Mouse (Mus musculus) neural tube, embryonic 11.5 days (tissue): ENCODE results near the gene 4930442H23Rik. TPM values are rescaled to one million over a fixed set of nuclear protein-coding genes. Genes with fewer than 3 reads are reported as not detected.

Source experiments
- ATAC-seq: fragments of 200-750 bp; cut with Nextera tagmentation; 2 replicates; pipeline ENCODE4 v1.8.0; 2017; ENCODE audit warnings: moderate number of reproducible peaks, mild to moderate bottlenecking, moderate TSS enrichment, moderate library complexity; ENCODE audit not compliant: insufficient read depth, low FRiP score, low TSS enrichment
- DNase-seq: peaks from one replicate; pipeline ENCODE4 v3.0.0-alpha.2; 2015; ENCODE audit warnings: low spot score
- H3K27ac ChIP-seq: fragments of 300-500 bp; sonication (generic); 2 replicates; pipeline ENCODE4 v1.5.1; 2014; ENCODE audit warnings: low read depth, mild to moderate bottlenecking, low read length
- H3K27me3 ChIP-seq: fragments of 300-500 bp; sonication (generic); 2 replicates; pipeline ENCODE4 v1.6.1; 2014; ENCODE audit warnings: mild to moderate bottlenecking, low read length, mixed read lengths; ENCODE audit not compliant: control insufficient read depth, insufficient read depth
- H3K36me3 ChIP-seq: fragments of 300-500 bp; sonication (generic); 2 replicates; pipeline ENCODE4 v1.6.1; 2014; ENCODE audit warnings: mild to moderate bottlenecking, low read length, moderate library complexity, mixed read lengths; ENCODE audit not compliant: control insufficient read depth, insufficient read depth
- H3K4me1 ChIP-seq: fragments of 300-500 bp; sonication (generic); 2 replicates; pipeline ENCODE4 v1.6.1; 2014; ENCODE audit warnings: low read length, mixed read lengths; ENCODE audit not compliant: control insufficient read depth, insufficient read depth
- H3K4me2 ChIP-seq: fragments of 300-500 bp; sonication (generic); 2 replicates; pipeline ENCODE4 v1.6.1; 2014; ENCODE audit warnings: low read depth, mild to moderate bottlenecking, moderate library complexity
- H3K4me3 ChIP-seq: fragments of 300-500 bp; sonication (generic); 2 replicates; pipeline ENCODE4 v1.5.1; 2014; ENCODE audit warnings: low read depth, low read length
- H3K9ac ChIP-seq: fragments of 300-500 bp; sonication (generic); 2 replicates; pipeline ENCODE4 v1.6.1; 2014; ENCODE audit warnings: mild to moderate bottlenecking, low read length
- H3K9me3 ChIP-seq: fragments of 300-500 bp; sonication (generic); 2 replicates; pipeline ENCODE4 v1.6.1; 2016; ENCODE audit warnings: low read length; ENCODE audit not compliant: control insufficient read depth
- WGBS: fragments of 180-500 bp; shearing (Covaris S2); extraction: QIAGEN DNeasy Blood & Tissue Kit; methylation state at CpG from one replicate; pipeline ENCODE4 v1.1.7; 2014; 5-methylcytosine and 5-hydroxymethylcytosine counted together
- polyA plus RNA-seq: library from polyadenylated mRNA; unstranded; fragments of >200 nt; fragmentation: Nextera tagmentation; extraction: Ambion mirVana; gene quantifications from 2 replicates; pipeline ENCODE4 v1.2.1, GENCODE M21; 2014

4930442H23Rik gene
- polyA plus RNA-seq, 1 experiment from 2014 or later, result not detected

DNA sequence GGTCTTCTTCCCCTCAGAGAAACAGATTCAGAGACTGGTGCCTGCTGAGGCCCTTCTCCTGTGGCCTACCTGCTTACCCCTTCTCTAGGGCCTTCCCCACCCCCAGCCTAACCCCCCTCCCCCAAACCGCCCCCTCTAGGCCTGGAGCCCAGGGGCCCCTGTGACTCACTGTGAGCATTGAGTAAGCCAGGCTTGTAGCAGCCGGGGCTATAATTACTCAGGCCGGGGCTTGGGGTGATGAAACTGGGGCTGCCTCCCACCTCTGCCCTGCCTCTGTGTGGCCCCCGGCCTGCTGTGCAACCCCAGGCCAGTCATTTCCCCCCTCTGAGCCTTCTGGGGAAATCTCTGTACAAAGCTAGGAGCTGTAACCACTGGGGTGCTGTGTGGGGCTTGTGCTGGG is 37.4 kb downstream of the 4930442H23Rik start:
- Histone ChIP-seq H3K4me3 (no peak overlapping the region), H3K36me3 (peaks cover 28% of the 10 kb centered on the region), H3K9me3 (no peaks in the 10 kb centered on the region), H3K4me2 (no peak overlapping the region), H3K9ac (no peak overlapping the region), H3K27me3 (no peaks in the 10 kb centered on the region), H3K27ac (no peak overlapping the region), H3K4me1 (peaks cover 3% of the 10 kb centered on the region; the same call in 1 of the 2 replicates)
- DNase-seq (no peak), ATAC-seq (no peak)
- 85% methylated on average over 4 of the region's 4 CpGs for WGBS

DNA sequence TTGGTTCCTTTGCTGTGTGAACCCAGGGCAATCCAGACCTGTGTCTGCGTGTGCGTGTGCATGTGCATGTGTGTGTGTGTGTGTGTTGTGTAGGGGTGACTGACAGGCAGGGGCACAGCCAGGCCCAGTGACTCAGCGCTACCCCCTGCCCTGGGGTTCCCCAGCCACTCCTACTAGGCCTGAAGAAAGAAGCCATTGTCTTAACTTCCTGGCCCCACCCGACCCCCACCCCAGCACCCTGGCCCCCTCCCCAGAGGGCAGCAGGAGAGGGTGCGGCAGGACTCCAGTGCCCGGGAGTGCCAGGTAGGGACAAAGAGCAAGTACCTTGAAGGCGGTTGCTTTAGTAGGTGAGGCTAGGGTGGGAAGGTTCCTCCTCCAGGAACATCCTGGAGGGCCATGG is 37.9 kb downstream of the 4930442H23Rik start:
- Histone ChIP-seq H3K9ac (no peak overlapping the region), H3K4me2 (no peak overlapping the region), H3K4me3 (no peak overlapping the region), H3K27me3 (no peaks in the 10 kb centered on the region), H3K4me1 (peaks cover 6% of the 10 kb centered on the region), H3K36me3 (peaks cover 28% of the 10 kb centered on the region), H3K27ac (no peak overlapping the region), H3K9me3 (no peaks in the 10 kb centered on the region)
- ATAC-seq (no peak), DNase-seq (no peak)
- 91% methylated on average over 7 of the region's 7 CpGs for WGBS

DNA sequence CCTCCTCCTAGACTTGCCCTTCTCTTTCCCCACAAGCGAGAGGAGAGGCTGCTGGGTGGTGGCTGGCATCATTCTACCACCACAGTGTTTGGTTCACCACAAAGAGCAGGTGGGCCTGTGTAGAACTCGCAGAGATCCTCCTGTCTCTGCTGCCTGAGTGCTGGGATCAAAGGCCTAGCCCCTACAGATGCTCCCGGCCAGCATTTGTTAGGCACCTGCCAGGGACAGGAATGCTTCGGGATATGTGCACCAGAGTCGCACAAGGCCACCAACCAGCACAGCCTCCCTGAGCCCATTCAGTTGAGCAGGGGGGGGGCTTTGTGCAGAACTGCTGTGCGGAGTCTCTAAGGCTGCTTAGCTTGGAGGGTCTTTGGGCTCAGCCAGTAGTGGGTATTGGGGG is 38.3 kb downstream of the 4930442H23Rik start:
- Histone ChIP-seq H3K27me3 (no peaks in the 10 kb centered on the region), H3K27ac (no peak overlapping the region), H3K4me3 (no peak overlapping the region), H3K9ac (no peak overlapping the region), H3K9me3 (no peaks in the 10 kb centered on the region), H3K4me1 (peaks cover 11% of the 10 kb centered on the region), H3K4me2 (no peak overlapping the region), H3K36me3 (peaks cover 28% of the 10 kb centered on the region)
- ATAC-seq, result no peak
- WGBS, result 94% methylated on average over 6 of the region's 6 CpGs
- no peak for DNase-seq

DNA sequence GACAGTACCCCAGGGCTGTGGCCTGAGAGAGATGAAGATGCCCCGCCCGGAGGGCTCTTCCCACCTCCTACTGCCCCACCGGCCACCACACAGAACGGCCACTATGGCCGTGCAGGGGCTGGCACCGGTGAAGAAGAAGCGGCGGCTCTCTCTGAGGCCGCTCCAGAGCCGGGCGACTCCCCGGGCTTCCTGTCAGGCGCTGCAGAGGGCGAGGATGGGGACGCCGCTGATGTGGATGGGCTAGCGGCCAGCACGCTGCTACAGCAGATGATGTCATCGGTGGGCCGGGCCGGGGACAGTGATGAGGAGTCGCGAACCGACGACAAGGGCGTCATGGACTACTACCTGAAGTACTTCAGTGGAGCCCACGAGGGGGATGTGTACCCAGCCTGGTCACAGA is 39.0 kb downstream of the 4930442H23Rik start:
- no peaks in the 10 kb centered on the region for H3K9me3 ChIP-seq
- H3K4me1 ChIP-seq, result peaks cover 17% of the 10 kb centered on the region
- ATAC-seq, result no peak
- H3K27me3 ChIP-seq, result no peaks in the 10 kb centered on the region
- peaks cover 28% of the 10 kb centered on the region for H3K36me3 ChIP-seq
- DNase-seq, result no peak
- H3K27ac ChIP-seq, result no peak overlapping the region
- H3K4me3 ChIP-seq, result no peak overlapping the region
- WGBS, result 95% methylated on average over 25 of the region's 27 CpGs
- no peak overlapping the region for H3K9ac ChIP-seq
- H3K4me2 ChIP-seq, result no peak overlapping the region

DNA sequence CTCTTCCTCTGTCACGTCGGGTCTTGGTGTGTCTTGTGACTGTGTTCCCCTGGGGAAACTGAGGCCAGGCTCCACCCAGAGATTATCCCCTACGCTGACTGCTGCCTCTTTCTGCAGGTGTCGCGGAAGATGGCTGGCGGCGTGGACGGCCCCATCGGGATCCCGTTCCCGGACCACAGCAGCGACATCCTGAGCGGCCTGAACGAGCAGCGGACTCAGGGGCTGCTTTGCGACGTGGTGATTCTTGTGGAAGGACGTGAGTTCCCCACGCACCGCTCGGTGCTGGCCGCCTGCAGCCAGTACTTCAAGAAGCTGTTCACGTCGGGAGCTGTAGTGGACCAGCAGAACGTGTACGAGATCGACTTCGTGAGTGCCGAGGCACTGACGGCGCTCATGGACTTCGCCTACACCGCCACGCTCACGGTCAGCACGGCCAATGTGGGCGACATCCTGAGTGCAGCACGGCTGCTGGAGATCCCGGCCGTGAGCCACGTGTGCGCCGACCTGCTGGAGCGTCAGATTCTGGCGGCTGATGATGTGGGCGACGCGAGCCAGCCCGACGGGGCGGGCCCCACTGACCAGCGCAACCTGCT is 39.7 kb downstream of the 4930442H23Rik start:
- no peaks in the 10 kb centered on the region for H3K27me3 ChIP-seq
- no peak overlapping the region for H3K4me3 ChIP-seq
- H3K9me3 ChIP-seq, result no peaks in the 10 kb centered on the region
- H3K9ac ChIP-seq, result no peak overlapping the region
- H3K4me1 ChIP-seq, result peaks cover 24% of the 10 kb centered on the region
- no peak for DNase-seq
- H3K27ac ChIP-seq, result no peak overlapping the region
- no peak for ATAC-seq
- H3K36me3 ChIP-seq, result peaks cover 28% of the 10 kb centered on the region
- 96% methylated on average over 52 of the region's 52 CpGs for WGBS
- no peak overlapping the region for H3K4me2 ChIP-seq

DNA sequence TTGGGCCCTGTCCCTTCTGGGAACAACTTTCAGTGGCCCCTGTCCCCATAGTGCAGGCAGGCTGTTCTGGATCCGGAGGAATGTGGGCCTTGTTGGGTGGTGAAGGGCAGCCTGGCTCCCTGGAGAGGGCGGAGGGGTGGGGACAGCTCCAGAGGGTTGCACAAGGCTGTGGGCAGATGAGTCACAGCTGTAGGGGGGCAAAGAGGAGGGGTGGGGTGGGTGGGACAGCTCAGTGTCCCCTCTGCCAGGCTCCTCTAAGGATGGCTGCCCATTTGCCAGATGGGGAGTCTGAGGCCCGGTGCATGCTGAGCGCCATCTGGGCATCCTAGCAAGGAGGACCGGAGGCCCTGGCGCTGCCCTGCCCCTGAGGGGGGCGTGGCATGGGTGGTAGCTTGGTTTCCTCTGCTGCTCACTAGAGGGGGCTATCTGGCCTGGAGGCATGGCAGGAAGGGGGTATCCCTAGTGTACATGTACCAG is 40.5 kb downstream of the 4930442H23Rik start:
- 93% methylated on average over 7 of the region's 7 CpGs for WGBS
- Histone ChIP-seq H3K9me3 (no peaks in the 10 kb centered on the region), H3K27ac (peak overlapping the region; percentile 23; the same call in 1 of the 2 replicates), H3K9ac (no peak overlapping the region), H3K36me3 (peaks cover 25% of the 10 kb centered on the region), H3K4me2 (no peak overlapping the region), H3K27me3 (no peaks in the 10 kb centered on the region), H3K4me3 (no peak overlapping the region), H3K4me1 (peaks cover 30% of the 10 kb centered on the region)
- DNase-seq (no peak), ATAC-seq (no peak)

DNA sequence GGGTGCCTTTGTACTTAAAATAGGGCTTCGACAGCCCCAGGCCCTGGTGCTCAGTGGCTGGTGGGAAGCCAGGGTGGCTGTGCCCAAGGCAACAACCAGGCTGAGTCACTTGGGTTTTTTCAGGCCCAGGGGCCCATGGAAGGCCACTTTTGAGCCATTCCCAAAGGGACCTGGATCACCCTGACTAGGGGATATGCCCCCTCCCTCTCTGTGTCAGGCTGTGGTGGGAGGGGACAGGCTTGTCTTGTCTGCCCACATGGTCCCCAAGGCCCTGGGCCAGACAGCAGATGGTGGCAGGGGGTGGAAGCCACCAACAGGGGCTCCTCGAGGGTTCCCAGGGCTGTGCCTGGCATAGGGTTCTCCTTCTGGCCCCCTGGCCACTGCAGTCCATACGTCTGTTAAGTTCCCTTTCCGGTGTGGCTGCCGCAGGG is 41.1 kb downstream of the 4930442H23Rik start:
- Histone ChIP-seq H3K4me2 (no peak overlapping the region), H3K9ac (0 out of 2 replicates have a peak overlapping the region, but pooled peaks have one; percentile 22), H3K27me3 (no peaks in the 10 kb centered on the region), H3K27ac (peak overlapping the region; percentile 23; the same call in 1 of the 2 replicates), H3K36me3 (peaks cover 20% of the 10 kb centered on the region), H3K9me3 (no peaks in the 10 kb centered on the region), H3K4me3 (no peak overlapping the region), H3K4me1 (peaks cover 30% of the 10 kb centered on the region)
- DNase-seq (no peak), ATAC-seq (no peak)
- 65% methylated on average over 5 of the region's 5 CpGs for WGBS

DNA sequence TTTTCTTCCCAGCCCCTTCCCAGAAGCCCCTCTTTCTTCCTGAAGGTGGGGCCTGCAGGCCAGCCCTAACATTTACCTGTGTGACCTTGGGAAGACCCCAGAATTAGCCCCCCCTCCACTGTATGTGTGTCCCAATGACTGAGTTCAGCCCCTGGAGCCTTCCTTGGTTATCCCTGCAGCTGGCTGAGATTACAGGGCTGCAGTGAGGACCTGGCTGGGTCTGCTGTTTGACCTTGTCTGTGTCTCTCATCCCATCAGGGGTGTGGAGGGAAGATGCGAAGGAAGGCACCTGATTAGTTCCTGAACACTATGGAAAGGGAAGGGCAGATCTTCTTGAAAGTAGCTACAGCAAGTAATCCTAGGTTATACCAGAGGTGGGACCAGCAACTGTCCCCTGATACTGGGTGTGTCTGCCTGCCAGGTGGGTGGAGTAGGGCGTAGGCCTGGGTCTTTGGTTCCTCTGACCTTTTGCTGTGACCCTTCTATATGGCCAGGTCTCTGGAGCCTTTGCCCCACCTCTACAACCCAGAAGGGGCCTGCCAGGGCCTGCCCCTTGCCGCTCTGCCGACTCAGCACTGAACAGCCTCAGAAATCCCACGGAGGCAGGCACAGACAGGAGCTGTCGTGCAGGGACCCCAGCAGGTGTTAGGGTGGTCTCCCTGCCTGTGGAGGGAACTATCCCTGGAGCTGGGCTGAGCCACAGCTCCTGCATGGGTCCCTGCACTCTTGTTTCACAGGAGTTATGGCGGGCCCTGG is 42.0 kb downstream of the 4930442H23Rik start:
- DNase-seq (no peak), ATAC-seq (no peak)
- peaks cover 17% of the 10 kb centered on the region for H3K36me3 ChIP-seq
- peaks cover 30% of the 10 kb centered on the region for H3K4me1 ChIP-seq
- no peak overlapping the region for H3K4me3 ChIP-seq
- H3K9ac ChIP-seq, result no peak overlapping the region
- H3K27me3 ChIP-seq, result no peaks in the 10 kb centered on the region
- 85% methylated on average over 7 of the region's 7 CpGs for WGBS
- no peak overlapping the region for H3K4me2 ChIP-seq
- no peak overlapping the region for H3K27ac ChIP-seq
- no peaks in the 10 kb centered on the region for H3K9me3 ChIP-seq
